Mouse (Mus musculus) layer of hippocampus, adult 9-11 months (tissue): ENCODE results near the gene Gm5415.
"Not testable (repeated sequence)": the region's sequence is repeated elsewhere in the genome, so short reads cannot be mapped to it uniquely, and the experiment has no call there.

Source experiments
- DNase-seq: peaks from one replicate; pipeline ENCODE4 v3.0.0; 2022

Gm5415 gene

GRCm38 (mm10) chr1:32547194-32547593 is at the start of gene Gm5415:
TSS of gene Gm5415 (minus strand) at chr1:32547294.
- not testable (repeated sequence) for DNase-seq

- no peak for DNase-seq
These were observed 21.8 kb upstream of the Gm5415 start for GRCm38 (mm10) chr1:32568901-32569300.

GRCm38 (mm10) chr1:32553925-32554324 is 6.8 kb upstream of the Gm5415 start:
- peak; percentile 47 for DNase-seq

- DNase-seq, result no peak
These were observed 6.4 kb upstream of the Gm5415 start for GRCm38 (mm10) chr1:32553459-32553858.

- peak; percentile 53 for DNase-seq
These were observed 43.7 kb downstream of the Gm5415 start for GRCm38 (mm10) chr1:32503381-32503780.
